Comparison of ENCODE assay signal across 7 mouse cellular contexts in the genomic region with DNA sequence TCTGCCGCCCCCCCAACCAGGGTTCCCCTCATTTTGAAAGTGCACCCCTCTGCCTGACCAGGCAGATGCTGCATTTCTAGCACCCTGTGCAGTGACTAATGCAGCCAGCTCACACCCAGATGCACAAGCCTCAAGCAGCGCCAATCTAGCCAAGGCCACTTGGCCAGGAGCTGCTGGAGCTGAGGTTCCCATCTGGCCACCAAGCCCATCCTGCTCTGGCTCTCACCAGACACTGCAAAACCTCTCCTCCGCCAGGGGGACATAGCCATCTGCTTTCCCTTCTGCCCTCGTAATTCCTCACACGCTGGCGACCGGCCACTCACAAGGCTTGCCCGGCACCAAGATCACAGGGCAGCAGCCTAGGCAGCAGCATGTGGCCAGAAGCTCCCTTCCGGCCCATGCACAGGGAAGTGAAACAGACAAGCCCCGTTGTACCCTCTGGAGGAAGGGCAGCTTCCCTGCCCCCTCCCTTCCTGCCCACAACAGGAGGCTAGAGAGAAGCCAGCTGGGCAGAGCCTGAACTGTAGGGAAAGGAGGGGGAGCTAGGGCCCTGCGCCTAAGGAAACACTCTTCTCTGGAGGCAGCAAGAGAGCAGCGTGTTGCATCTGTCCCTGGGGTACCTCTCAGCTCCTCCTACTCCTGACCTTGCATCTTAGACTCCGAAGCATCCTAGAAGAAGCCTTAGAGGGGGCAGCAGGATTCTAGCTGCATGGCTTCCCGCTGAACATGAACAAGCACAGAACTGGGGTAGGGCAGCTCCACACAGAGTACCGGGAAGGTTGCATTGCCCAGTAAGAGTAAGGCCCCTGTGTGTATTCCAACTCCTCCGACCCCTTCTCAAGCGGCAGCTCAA.
A peak's percentile ranks its signal among the peaks of the same experiment; 100 is the strongest.
DNase-seq lines count a peak whose midpoint lies in the region; ATAC-seq and TF ChIP-seq lines count a peak whose summit lies in the region.

No protein-coding gene starts in this region.

- peaks cover 22% of the 10 kb centered on the region for H3K4me1 ChIP-seq in bone marrow macrophage, adult 2 months (ENCODE audit: control insufficient read depth, insufficient read depth, low read length)
- peaks cover 35% of the 10 kb centered on the region for H3K4me1 ChIP-seq in heart, embryonic 12.5 days (replicated peaks)
- peaks cover 24% of the 10 kb centered on the region for H3K4me1 ChIP-seq in kidney, embryonic 16.5 days (ENCODE audit: insufficient read depth, low read length)
- peaks cover 32% of the 10 kb centered on the region for H3K4me1 ChIP-seq in limb, embryonic 15.5 days
- peaks cover 16% of the 10 kb centered on the region for H3K4me1 ChIP-seq in midbrain, embryonic 15.5 days

- TF ChIP-seq POLR2A in bone marrow macrophage, adult 2 months (IDR thresholded peaks at IDR 0.05; ENCODE audit: borderline replicate concordance, low read depth, low read length) = no peak

- peak overlapping the region; percentile 15 for H3K4me3 ChIP-seq in bone marrow macrophage, adult 2 months (ENCODE audit: insufficient read depth, low read length)
- H3K4me3 ChIP-seq in heart, embryonic 12.5 days = peak overlapping the region; percentile 35
- H3K4me3 ChIP-seq in kidney, embryonic 16.5 days (ENCODE audit: low read length) = peak overlapping the region; percentile 32
- peak overlapping the region; percentile 11; the same call in 1 of the 2 replicates for H3K4me3 ChIP-seq in limb, embryonic 15.5 days
- no peak overlapping the region for H3K4me3 ChIP-seq in midbrain, embryonic 15.5 days

- peak; percentile 73 for ATAC-seq in heart, embryonic 12.5 days (ENCODE audit: insufficient number of reproducible peaks, low FRiP score)
- peak; percentile 90 for ATAC-seq in kidney, embryonic 16.5 days (ENCODE audit: low FRiP score, low TSS enrichment)
- ATAC-seq in limb, embryonic 15.5 days (ENCODE audit: insufficient number of reproducible peaks, low FRiP score, low TSS enrichment, low read depth) = peak; percentile 68
- peak; percentile 88 for ATAC-seq in midbrain, embryonic 15.5 days (replicated peaks)

- no peaks in the 10 kb centered on the region for H3K36me3 ChIP-seq in heart, embryonic 12.5 days
- no peaks in the 10 kb centered on the region for H3K36me3 ChIP-seq in kidney, embryonic 16.5 days (ENCODE audit: insufficient read depth, low read length)
- H3K36me3 ChIP-seq in limb, embryonic 15.5 days = no peaks in the 10 kb centered on the region
- H3K36me3 ChIP-seq in midbrain, embryonic 15.5 days (replicated peaks) = no peaks in the 10 kb centered on the region

- 0 out of 2 replicates have a peak overlapping the region, but pooled peaks have one; percentile 35 for H3K9ac ChIP-seq in heart, embryonic 12.5 days
- H3K9ac ChIP-seq in kidney, embryonic 16.5 days (replicated peaks; ENCODE audit: low read length) = peak overlapping the region; percentile 20
- H3K9ac ChIP-seq in limb, embryonic 15.5 days = 0 out of 2 replicates have a peak overlapping the region, but pooled peaks have one; percentile 20
- H3K9ac ChIP-seq in midbrain, embryonic 15.5 days = no peak overlapping the region

- 7% methylated on average over 17 of the region's 17 CpGs for WGBS in heart, embryonic 12.5 days
- 12% methylated on average over 17 of the region's 17 CpGs for WGBS in kidney, embryonic 16.5 days
- WGBS in limb, embryonic 15.5 days = 16% methylated on average over 17 of the region's 17 CpGs
- 14% methylated on average over 17 of the region's 17 CpGs for WGBS in midbrain, embryonic 15.5 days

- peaks cover 19% of the 10 kb centered on the region; the same call in 1 of the 2 replicates for H3K27me3 ChIP-seq in heart, embryonic 12.5 days (replicated peaks)
- peaks cover 5% of the 10 kb centered on the region for H3K27me3 ChIP-seq in kidney, embryonic 16.5 days (ENCODE audit: insufficient read depth, low read length)
- H3K27me3 ChIP-seq in limb, embryonic 15.5 days = peaks cover 22% of the 10 kb centered on the region; the same call in 1 of the 2 replicates
- no peaks in the 10 kb centered on the region for H3K27me3 ChIP-seq in midbrain, embryonic 15.5 days (replicated peaks)

- DNase-seq in fibroblast of lung, adult 2 months (ENCODE audit: low read depth) = peak; percentile 53
- DNase-seq in spleen, adult 18-20 months = peak; percentile 48

- TF ChIP-seq CTCF in bone marrow macrophage, adult 2 months (IDR thresholded peaks at IDR 0.05; ENCODE audit: low read depth, low read length) = no peak

- H3K4me2 ChIP-seq in heart, embryonic 12.5 days = peak overlapping the region; percentile 71
- peak overlapping the region; percentile 54 for H3K4me2 ChIP-seq in kidney, embryonic 16.5 days (replicated peaks; ENCODE audit: low read depth, low read length)
- H3K4me2 ChIP-seq in limb, embryonic 15.5 days = peak overlapping the region; percentile 44
- H3K4me2 ChIP-seq in midbrain, embryonic 15.5 days = peak overlapping the region; percentile 27

- H3K9me3 ChIP-seq in heart, embryonic 12.5 days (replicated peaks) = no peaks in the 10 kb centered on the region
- H3K9me3 ChIP-seq in kidney, embryonic 16.5 days (ENCODE audit: low read length) = no peaks in the 10 kb centered on the region
- no peaks in the 10 kb centered on the region for H3K9me3 ChIP-seq in limb, embryonic 15.5 days
- H3K9me3 ChIP-seq in midbrain, embryonic 15.5 days = no peaks in the 10 kb centered on the region

- peak overlapping the region; percentile 55 for H3K27ac ChIP-seq in bone marrow macrophage, adult 2 months (ENCODE audit: insufficient read depth, low read depth, low read length)
- H3K27ac ChIP-seq in heart, embryonic 12.5 days (ENCODE audit: poor library complexity, severe bottlenecking) = no peak overlapping the region
- 0 out of 2 replicates have a peak overlapping the region, but pooled peaks have one; percentile 15 for H3K27ac ChIP-seq in kidney, embryonic 16.5 days (ENCODE audit: low read length)
- H3K27ac ChIP-seq in limb, embryonic 15.5 days = peak overlapping the region; percentile 13; the same call in 1 of the 2 replicates
- no peak overlapping the region for H3K27ac ChIP-seq in midbrain, embryonic 15.5 days

Comparison
In these comparisons a context has a peak if more than half of its experiments do, and no peak if none do; other contexts are left out.
1. H3K27ac ChIP-seq: peak in bone marrow macrophage, adult 2 months (single experiment), kidney, embryonic 16.5 days (single experiment) and limb, embryonic 15.5 days (single experiment); none in heart, embryonic 12.5 days (single experiment) and midbrain, embryonic 15.5 days (single experiment).
2. Peak in every context shown above with its lines, with median percentiles within 50 percentile points of each other: ATAC-seq and H3K4me2 ChIP-seq.